Mouse (Mus musculus) liver, embryonic 14.5 days (tissue): ENCODE data around the gene Hist1h4c.

Experiments
- CTCF ChIP-seq: IDR thresholded peaks from 2 replicates; pipeline ENCODE4 v1.5.1; 2016; ENCODE audit warnings: antibody characterized with exemption, low read depth, control low read depth
- EP300 ChIP-seq: IDR thresholded peaks from 2 replicates; pipeline ENCODE4 v1.6.1; 2016; ENCODE audit warnings: antibody characterized with exemption, low read depth

DNA sequence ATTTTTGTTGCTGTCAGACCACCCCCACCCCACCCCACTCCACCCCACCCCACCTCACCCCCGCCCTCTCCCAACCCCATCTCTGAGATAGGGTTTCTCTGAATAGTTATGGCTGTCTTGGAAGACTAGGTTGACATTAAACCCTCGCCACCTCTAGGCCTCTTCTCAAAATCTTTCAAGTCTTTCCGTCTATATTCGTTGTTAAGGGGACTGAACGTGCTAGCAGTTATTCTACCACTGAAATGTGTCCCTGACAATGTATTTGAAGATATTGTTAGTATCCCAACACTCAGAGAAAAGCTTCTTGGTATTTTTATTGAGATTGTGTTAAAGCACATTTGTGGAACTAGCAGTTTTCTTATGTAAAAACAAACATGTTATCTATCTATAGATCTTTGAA lies 42.7 kb upstream of the Hist1h4c start:
- no peak for TF ChIP-seq EP300
- TF ChIP-seq CTCF: no peak
